ENCODE assay signal across 23 mouse cellular contexts in the genomic region with DNA sequence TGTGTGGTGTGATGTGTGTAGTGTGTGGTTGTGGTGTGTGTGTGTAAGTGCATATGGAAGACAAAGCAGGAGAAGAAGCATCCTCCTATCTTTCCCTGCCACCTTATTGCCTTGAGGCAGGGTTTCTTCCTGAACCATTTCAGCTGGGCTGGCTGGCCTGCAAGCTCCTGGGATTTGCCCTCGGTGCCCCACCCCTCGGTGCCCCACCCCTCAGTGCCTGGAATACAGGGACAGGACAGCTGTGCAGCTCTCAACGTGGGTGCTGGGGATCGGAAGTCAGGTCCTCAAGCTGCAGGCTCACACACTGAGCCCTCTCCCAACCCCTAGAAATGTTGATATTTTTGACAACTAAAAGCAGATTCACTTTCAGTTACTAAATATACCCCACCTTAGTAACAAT. TPM values are rescaled to one million over a fixed set of nuclear protein-coding genes. Genes with fewer than 3 reads are reported as not detected.
DNase-seq lines count a peak whose midpoint lies in the region; ATAC-seq and TF ChIP-seq lines count a peak whose summit lies in the region.
"Had no signal": no experiment of that assay in that cellular context is flagged by ENCODE, and none has a peak within 500 bp of the region (broad histone marks: within the 10 kb centered on the region; RNA-seq: fewer than 3 reads in every experiment).

No protein-coding gene starts in this region.

- H3K27ac ChIP-seq in liver, postnatal 0 days (ENCODE audit: low read depth) = no peak overlapping the region
- no peak overlapping the region for H3K27ac ChIP-seq in liver, embryonic 12.5 days
- no peak overlapping the region for H3K27ac ChIP-seq in intestine, embryonic 14.5 days (ENCODE audit: low read depth)
- no peak overlapping the region for H3K27ac ChIP-seq in intestine, postnatal 0 days (ENCODE audit: low read depth, low read length)
- H3K27ac ChIP-seq: forebrain, embryonic 15.5 days; hindbrain, embryonic 13.5 days; hindbrain, postnatal 0 days had no signal

- WGBS in liver, postnatal 0 days (ENCODE audit: insufficient replicate concordance) = 33% methylated on average over 4 of the region's 4 CpGs
- WGBS in liver, embryonic 12.5 days (ENCODE audit: insufficient replicate concordance) = 44% methylated on average over 4 of the region's 4 CpGs
- 24% methylated on average over 4 of the region's 4 CpGs for WGBS in intestine, embryonic 14.5 days
- WGBS in intestine, postnatal 0 days = 16% methylated on average over 4 of the region's 4 CpGs

- peaks cover 2% of the 10 kb centered on the region for H3K4me1 ChIP-seq in liver, postnatal 0 days (ENCODE audit: insufficient read depth)
- no peaks in the 10 kb centered on the region for H3K4me1 ChIP-seq in liver, embryonic 12.5 days
- H3K4me1 ChIP-seq in intestine, embryonic 14.5 days (replicated peaks; ENCODE audit: control insufficient read depth, insufficient read depth, low read length) = no peaks in the 10 kb centered on the region
- no peaks in the 10 kb centered on the region for H3K4me1 ChIP-seq in intestine, postnatal 0 days (replicated peaks; ENCODE audit: control insufficient read depth, insufficient read depth, low read length)
- H3K4me1 ChIP-seq: forebrain, embryonic 15.5 days; hindbrain, embryonic 13.5 days had no signal

- H3K36me3 ChIP-seq in liver, postnatal 0 days (replicated peaks; ENCODE audit: insufficient read depth, low read length) = no peaks in the 10 kb centered on the region
- no peaks in the 10 kb centered on the region for H3K36me3 ChIP-seq in liver, embryonic 12.5 days
- no peaks in the 10 kb centered on the region for H3K36me3 ChIP-seq in intestine, embryonic 14.5 days (ENCODE audit: control insufficient read depth, insufficient read depth, low read length)
- H3K36me3 ChIP-seq in intestine, postnatal 0 days (ENCODE audit: control insufficient read depth, insufficient read depth) = no peaks in the 10 kb centered on the region
- H3K36me3 ChIP-seq: forebrain, embryonic 15.5 days; hindbrain, embryonic 13.5 days had no signal

- no peak for TF ChIP-seq EP300 in liver, postnatal 0 days (IDR thresholded peaks at IDR 0.05; ENCODE audit: low read depth)

- TF ChIP-seq CTCF in liver, postnatal 0 days (IDR thresholded peaks at IDR 0.05; ENCODE audit: low read depth) = no peak
- TF ChIP-seq CTCF in intestine, postnatal 0 days (IDR thresholded peaks at IDR 0.05; ENCODE audit: low read depth) = no peak

- ATAC-seq in liver, postnatal 0 days = no peak
- ATAC-seq in liver, embryonic 12.5 days = no peak
- ATAC-seq in intestine, embryonic 14.5 days (replicated peaks; ENCODE audit: low FRiP score, low TSS enrichment, low read depth) = no peak
- ATAC-seq in intestine, postnatal 0 days = no peak
- ATAC-seq: forebrain, embryonic 15.5 days; hindbrain, postnatal 0 days had no signal

- no peak overlapping the region for H3K9ac ChIP-seq in liver, postnatal 0 days (replicated peaks)
- H3K9ac ChIP-seq in liver, embryonic 12.5 days = no peak overlapping the region
- no peak overlapping the region for H3K9ac ChIP-seq in intestine, embryonic 14.5 days (ENCODE audit: low read length)
- H3K9ac ChIP-seq in intestine, postnatal 0 days (ENCODE audit: low read depth, low read length) = no peak overlapping the region
- H3K9ac ChIP-seq: forebrain, embryonic 15.5 days; hindbrain, embryonic 13.5 days had no signal

- H3K4me2 ChIP-seq in liver, postnatal 0 days (ENCODE audit: low read depth, low read length) = no peak overlapping the region
- H3K4me2 ChIP-seq in liver, embryonic 12.5 days = no peak overlapping the region
- H3K4me2 ChIP-seq in intestine, embryonic 14.5 days (ENCODE audit: low read length) = no peak overlapping the region
- 0 out of 2 replicates have a peak overlapping the region, but pooled peaks have one; percentile 6 for H3K4me2 ChIP-seq in intestine, postnatal 0 days (replicated peaks; ENCODE audit: low read depth)
- H3K4me2 ChIP-seq: forebrain, embryonic 15.5 days; hindbrain, embryonic 13.5 days had no signal

- H3K27me3 ChIP-seq in liver, postnatal 0 days (ENCODE audit: insufficient read depth, low read length) = no peaks in the 10 kb centered on the region
- no peaks in the 10 kb centered on the region for H3K27me3 ChIP-seq in liver, embryonic 12.5 days (replicated peaks)
- no peaks in the 10 kb centered on the region for H3K27me3 ChIP-seq in intestine, embryonic 14.5 days (replicated peaks; ENCODE audit: control insufficient read depth, insufficient read depth, low read length)
- no peaks in the 10 kb centered on the region for H3K27me3 ChIP-seq in intestine, postnatal 0 days (replicated peaks; ENCODE audit: control insufficient read depth, insufficient read depth, low read length)
- H3K27me3 ChIP-seq: forebrain, embryonic 15.5 days; hindbrain, embryonic 13.5 days had no signal

- DNase-seq in heart, adult 11 months = peak; percentile 78
- DNase-seq in heart, adult 9 months (ENCODE audit: low spot score in 2 of 2) = no peak
- peak; percentile 15 for DNase-seq in liver, postnatal 0 days
- DNase-seq in intestine, embryonic 14.5 days (ENCODE audit: low spot score) = peak; percentile 47
- no peak for DNase-seq in right cerebral cortex, postnatal 10 days (ENCODE audit: low spot score in 2 of 2)
- DNase-seq in c-Kit-positive CD71-positive TER-119-positive erythroid progenitor cells, embryonic 14.5 days (ENCODE audit: low spot score) = no peak
- DNase-seq: adrenal gland, postnatal 10 days; cerebellum, adult 11-12 months; cerebellum, adult 9-11 months; cerebellum, postnatal 36 days; gastrocnemius, postnatal 36 days; heart, adult 18-20 months; heart, postnatal 10 days had no signal

- H3K4me3 ChIP-seq in liver, postnatal 0 days (ENCODE audit: low read depth, low read length) = no peak overlapping the region
- no peak overlapping the region for H3K4me3 ChIP-seq in liver, embryonic 12.5 days
- no peak overlapping the region for H3K4me3 ChIP-seq in intestine, embryonic 14.5 days (ENCODE audit: low read depth, low read length)
- H3K4me3 ChIP-seq in intestine, postnatal 0 days (ENCODE audit: low read depth, low read length) = no peak overlapping the region
- H3K4me3 ChIP-seq: forebrain, embryonic 15.5 days; hindbrain, embryonic 13.5 days had no signal

- no peaks in the 10 kb centered on the region for H3K9me3 ChIP-seq in liver, postnatal 0 days (ENCODE audit: low read length)
- H3K9me3 ChIP-seq in liver, embryonic 12.5 days (replicated peaks) = no peaks in the 10 kb centered on the region
- H3K9me3 ChIP-seq in intestine, embryonic 14.5 days (ENCODE audit: control insufficient read depth, low read length) = no peaks in the 10 kb centered on the region
- H3K9me3 ChIP-seq in intestine, postnatal 0 days (ENCODE audit: control insufficient read depth) = no peaks in the 10 kb centered on the region
- H3K9me3 ChIP-seq: forebrain, embryonic 15.5 days; hindbrain, embryonic 13.5 days had no signal

RNA-seq across cellular contexts. Expression of a gene that starts 4.3 kb away (rescaled TPM):
- polyA plus RNA-seq in liver, postnatal 0 days (2015; fragmentation: Nextera tagmentation; extraction: Ambion mirVana) = not detected in 2 replicates
- polyA plus RNA-seq in liver, embryonic 12.5 days (2016; fragmentation: Nextera tagmentation; extraction: Ambion mirVana) = not detected in 2 replicates
- not detected in 2 replicates for polyA plus RNA-seq in intestine, embryonic 14.5 days (2014; fragmentation: Nextera tagmentation; extraction: Ambion mirVana)
- not detected in 2 replicates for polyA plus RNA-seq in intestine, postnatal 0 days (2015; fragmentation: Nextera tagmentation; extraction: Ambion mirVana)
- polyA plus RNA-seq: brain, embryonic 14.5 days; C2C12; embryonic facial prominence, embryonic 11.5 days; forebrain, embryonic 11.5 days; forebrain, embryonic 15.5 days; heart, embryonic 14.5 days; hindbrain, postnatal 0 days had no signal

Comparison
In these comparisons a context has a peak if more than half of its experiments do, and no peak if none do; other contexts are left out.
1. DNase-seq: peak in heart, adult 11 months (single experiment), liver, postnatal 0 days (single experiment) and intestine, embryonic 14.5 days (single experiment); none in heart, adult 9 months (0 of 2), right cerebral cortex, postnatal 10 days (0 of 2) and c-Kit-positive CD71-positive TER-119-positive erythroid progenitor cells, embryonic 14.5 days (single experiment).